8 mouse cellular contexts compared by ENCODE assay signal in the genomic region with DNA sequence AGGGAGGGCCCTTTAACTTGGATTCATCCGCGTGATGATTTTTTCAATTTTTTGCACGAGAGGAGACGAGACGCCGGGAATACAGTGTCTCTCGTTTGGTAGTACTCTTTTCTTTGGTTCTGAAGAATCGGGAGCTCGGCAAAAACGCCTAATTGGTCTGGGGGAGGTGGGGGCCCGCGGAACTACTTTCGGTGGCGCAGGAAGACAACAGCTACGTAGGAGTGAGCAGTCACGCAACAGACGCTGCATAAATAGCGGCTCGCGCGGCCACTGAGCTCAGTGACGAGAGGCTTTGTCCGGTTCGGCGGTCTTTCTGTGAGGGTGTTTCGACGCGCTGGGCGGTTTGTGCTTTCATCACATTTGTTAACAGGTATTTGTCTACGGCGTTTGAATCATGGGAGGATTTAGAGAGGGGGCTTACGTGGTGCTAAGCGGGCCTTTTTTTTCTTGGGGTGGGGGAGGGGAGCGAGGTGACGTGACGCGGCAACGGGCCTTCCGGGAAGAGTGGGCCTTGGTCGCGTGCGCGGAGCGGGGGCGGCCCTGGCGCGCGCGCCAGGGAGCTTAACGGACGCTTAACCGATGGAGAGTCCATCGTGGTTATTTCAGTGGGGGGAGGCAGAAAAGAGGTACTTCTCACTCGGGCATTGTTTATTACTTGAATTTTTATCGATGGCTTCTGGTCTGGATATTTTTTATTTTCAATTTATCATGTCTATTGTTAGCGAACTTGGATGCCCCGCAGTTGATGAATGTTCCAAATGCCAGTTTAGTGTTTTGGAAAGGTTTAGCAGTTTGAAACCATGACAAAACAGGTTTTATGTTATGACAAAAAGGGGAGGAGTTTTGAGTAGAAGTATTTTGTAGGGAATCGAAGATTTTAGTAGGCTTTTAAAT. TPM values are rescaled to one million over a fixed set of nuclear protein-coding genes. Genes with fewer than 3 reads are reported as not detected.
DNase-seq lines count a peak whose midpoint lies in the region; ATAC-seq lines count a peak whose summit lies in the region.

No protein-coding gene starts in this region.

- peaks cover 7% of the 10 kb centered on the region; the same call in 1 of the 2 replicates for H3K36me3 ChIP-seq in midbrain, embryonic 11.5 days (ENCODE audit: control insufficient read depth, insufficient read depth, low read length)

- peak overlapping the region; percentile 78 for H3K4me3 ChIP-seq in midbrain, embryonic 11.5 days (ENCODE audit: low read depth, low read length)

- WGBS in midbrain, embryonic 11.5 days: under 1% methylated on average over 58 of the region's 58 CpGs

- peak; percentile 80 to 82 for DNase-seq in gastrocnemius, adult 8-10 months (ENCODE audit: low spot score in 2 of 2)
- DNase-seq in induced T-regulatory cell, adult 2 months (ENCODE audit: low read depth): peak; percentile 96
- DNase-seq in left cerebral cortex, postnatal 4 days: peak; percentile 94
- DNase-seq in midbrain, embryonic 11.5 days (ENCODE audit: low spot score, missing footprints): peak; percentile 99
- DNase-seq in right cerebral cortex, postnatal 4 days: peak; percentile 95
- peak; percentile 94 for DNase-seq in yolk sac, embryonic 10.5 days (ENCODE audit: low spot score)

- H3K27me3 ChIP-seq in midbrain, embryonic 11.5 days (ENCODE audit: control insufficient read depth, insufficient read depth, low read length): no peaks in the 10 kb centered on the region

- peaks cover 23% of the 10 kb centered on the region for H3K4me1 ChIP-seq in midbrain, embryonic 11.5 days (ENCODE audit: control insufficient read depth, insufficient read depth, low read length)

- peak overlapping the region; percentile 95 for H3K4me2 ChIP-seq in midbrain, embryonic 11.5 days

- intact Hi-C loops in left cerebral cortex, postnatal 4 days (cut with DNase I): no loop called here

- no peaks in the 10 kb centered on the region for H3K9me3 ChIP-seq in midbrain, embryonic 11.5 days (ENCODE audit: control insufficient read depth, low read length)

- peak overlapping the region; percentile 57 for H3K27ac ChIP-seq in midbrain, embryonic 11.5 days (ENCODE audit: low read depth, low read length)

- peak overlapping the region; percentile 88 for H3K9ac ChIP-seq in midbrain, embryonic 11.5 days (ENCODE audit: low read length)

- ATAC-seq in activated CD4-positive, CD25-positive, alpha-beta regulatory T cell, adult 4 months: peak; percentile 53
- peak; percentile 56 for ATAC-seq in common myeloid progenitor, adult 5-6 weeks (replicated peaks; ENCODE audit: low read depth, poor library complexity, severe bottlenecking)
- peak; percentile 85 for ATAC-seq in midbrain, embryonic 11.5 days (ENCODE audit: low FRiP score)

RNA-seq across cellular contexts. Expression of a gene that starts 0.5 kb away (rescaled TPM):
- 1,000 to 10,000 TPM; 5,033 to 6,460 TPM for polyA plus RNA-seq in activated CD4-positive, CD25-positive, alpha-beta regulatory T cell, adult 4 months (2017; shearing (Covaris generic))
- 1,111 and 1,232 TPM in 2 replicates for total RNA-seq in common myeloid progenitor, adult 5-6 weeks (2017)
- 100 to 1,000 TPM; 864 to 966 (median 933) TPM for total RNA-seq in gastrocnemius, adult 8-10 months (2022)
- 1,000 to 10,000 TPM; 1,560 to 1,622 TPM for total RNA-seq in left cerebral cortex, postnatal 4 days (2021)
- 3,727 and 3,899 TPM in 2 replicates for polyA plus RNA-seq in midbrain, embryonic 11.5 days (2014; fragmentation: Nextera tagmentation; extraction: Ambion mirVana)

RNA-seq across cellular contexts. Expression of a gene that starts 12.4 kb away (rescaled TPM):
- 1 to 10 TPM in 1 of 2 experiments, not detected in 1; 2.4 TPM for polyA plus RNA-seq in activated CD4-positive, CD25-positive, alpha-beta regulatory T cell, adult 4 months (2017; shearing (Covaris generic))
- total RNA-seq in common myeloid progenitor, adult 5-6 weeks (2017): 13.4 and 18.7 TPM in 2 replicates
- 10 to 100 TPM; 14.0 to 21.6 (median 17.8) TPM for total RNA-seq in gastrocnemius, adult 8-10 months (2022)
- 10 to 100 TPM; 64.5 to 76.9 TPM for total RNA-seq in left cerebral cortex, postnatal 4 days (2021)
- 54.8 and 68.5 TPM in 2 replicates for polyA plus RNA-seq in midbrain, embryonic 11.5 days (2014; fragmentation: Nextera tagmentation; extraction: Ambion mirVana)

RNA-seq across cellular contexts. Expression of a gene that starts 22.8 kb away (rescaled TPM):
- 10 to 100 TPM; 76.8 to 79.0 TPM for polyA plus RNA-seq in activated CD4-positive, CD25-positive, alpha-beta regulatory T cell, adult 4 months (2017; shearing (Covaris generic))
- total RNA-seq in common myeloid progenitor, adult 5-6 weeks (2017): 13.0 and 15.9 TPM in 2 replicates
- total RNA-seq in gastrocnemius, adult 8-10 months (2022): 1 to 10 TPM in 2 of 4 experiments, under 1 TPM in 2; 0.46 to 1.3 (median 0.95) TPM
- 10 to 100 TPM; 36.9 to 40.4 TPM for total RNA-seq in left cerebral cortex, postnatal 4 days (2021)
- 4.9 and 5.4 TPM in 2 replicates for polyA plus RNA-seq in midbrain, embryonic 11.5 days (2014; fragmentation: Nextera tagmentation; extraction: Ambion mirVana)

Comparison
In these comparisons a context has a peak if more than half of its experiments do, and no peak if none do; other contexts are left out.
1. Peak in every context shown above with its lines: DNase-seq, ATAC-seq, H3K4me3 ChIP-seq and H3K27ac ChIP-seq.